Mouse (Mus musculus) CH12.LX (cell line): ENCODE measurements around the gene Ubiad1. TPM values are rescaled to one million over a fixed set of nuclear protein-coding genes. Genes with fewer than 3 reads are reported as not detected.

ENCODE experiments used
- DNase-seq: peaks from one replicate; pipeline ENCODE4 v3.0.0-alpha.2; 2013; ENCODE audit errors: extremely low read depth
- H3K27ac ChIP-seq: 2 replicates; pipeline ENCODE4 v1.5.1; 2012; ENCODE audit warnings: low read depth, mild to moderate bottlenecking, control low read depth, moderate library complexity; ENCODE audit not compliant: insufficient read depth
- H3K27me3 ChIP-seq: replicated peaks from 2 replicates; pipeline ENCODE3; 2012; ENCODE audit warnings: inconsistent platforms
- H3K36me3 ChIP-seq, 2 experiments: replicated peaks in 1 of 2; 2 replicates each; pipeline versions ENCODE3 to v1.6.1; 2012; ENCODE audit warnings: inconsistent platforms in 1 of 2, low read length in 1 of 2, mild to moderate bottlenecking in 1 of 2, mixed read lengths in 1 of 2, moderate library complexity in 1 of 2; ENCODE audit not compliant: control insufficient read depth in 1 of 2, insufficient read depth in 1 of 2
- H3K4me1 ChIP-seq, 2 experiments: 2 replicates each; pipeline ENCODE4 v1.6.1; 2012; ENCODE audit warnings: inconsistent platforms in 1 of 2, moderate library complexity in 1 of 2; ENCODE audit not compliant: insufficient read depth in 2 of 2, control insufficient read depth in 1 of 2
- H3K4me2 ChIP-seq: 2 replicates; pipeline ENCODE4 v1.6.1; 2012; ENCODE audit warnings: low read depth, mild to moderate bottlenecking, control low read depth; ENCODE audit not compliant: poor library complexity, insufficient read depth, severe bottlenecking
- H3K4me3 ChIP-seq, 3 experiments: fragments of 150-350 bp in 1 of 3; sonication (generic) in 1 of 3; replicated peaks in 1 of 3; 2 replicates each; pipeline versions ENCODE3 to v1.5.1; 2011 to 2012; ENCODE audit warnings: low read depth in 2 of 3, low read length in 2 of 3, mild to moderate bottlenecking in 2 of 3, moderate library complexity in 2 of 3, control low read depth in 1 of 3, improper control_type of control experiment in 1 of 3, inconsistent platforms in 1 of 3, mixed read lengths in 1 of 3; ENCODE audit not compliant: poor library complexity in 1 of 3
- H3K79me2 ChIP-seq: replicated peaks from 2 replicates; pipeline ENCODE4 v1.6.1; 2012; ENCODE audit warnings: mild to moderate bottlenecking, moderate library complexity; ENCODE audit not compliant: control insufficient read depth, poor library complexity, insufficient read depth, severe bottlenecking; ENCODE audit errors: extremely low read depth
- H3K9ac ChIP-seq: 2 replicates; pipeline ENCODE4 v1.6.1; 2012; ENCODE audit warnings: low read depth, mild to moderate bottlenecking, control low read depth, moderate library complexity; ENCODE audit not compliant: insufficient read depth
- H3K9me3 ChIP-seq: replicated peaks from 2 replicates; pipeline ENCODE3; 2012; ENCODE audit warnings: low read length, inconsistent platforms, mixed read lengths
- BHLHE40 ChIP-seq: IDR thresholded peaks from 2 replicates; pipeline ENCODE4 v1.6.1; 2011; ENCODE audit warnings: mild to moderate bottlenecking, low read depth, low read length, improper control_type of control experiment
- CHD1 ChIP-seq: IDR thresholded peaks from 2 replicates; pipeline ENCODE4 v1.6.1; 2012; ENCODE audit warnings: low read depth, low read length, improper control_type of control experiment, inconsistent platforms
- CHD2 ChIP-seq: IDR thresholded peaks from 2 replicates; pipeline ENCODE4 v1.6.1; 2011; ENCODE audit warnings: low read length, improper control_type of control experiment
- CTCF ChIP-seq, 2 experiments: IDR thresholded peaks in 1 of 2; conservative IDR thresholded peaks in 1 of 2; 2 replicates each; pipeline ENCODE4 v1.5.1; 2011 to 2012; ENCODE audit warnings: low read depth in 2 of 2, low read length in 2 of 2, improper control_type of control experiment in 1 of 2, inconsistent platforms in 1 of 2, mild to moderate bottlenecking in 1 of 2, moderate library complexity in 1 of 2
- E2F4 ChIP-seq: IDR thresholded peaks from 2 replicates; pipeline ENCODE4 v1.6.1; 2011; ENCODE audit warnings: low read depth, low read length, improper control_type of control experiment; ENCODE audit not compliant: insufficient replicate concordance
- EP300 ChIP-seq: IDR thresholded peaks from 2 replicates; pipeline ENCODE4 v1.6.1; 2011; ENCODE audit warnings: low read length, improper control_type of control experiment
- GABPA ChIP-seq: IDR thresholded peaks from 2 replicates; pipeline ENCODE4 v1.6.1; 2012; ENCODE audit warnings: low read depth, low read length, improper control_type of control experiment, inconsistent platforms; ENCODE audit not compliant: insufficient replicate concordance
- HCFC1 ChIP-seq: IDR thresholded peaks from 2 replicates; pipeline ENCODE4 v1.6.1; 2012; ENCODE audit warnings: low read depth, mild to moderate bottlenecking, inconsistent platforms, low read length, improper control_type of control experiment
- IRF4 ChIP-seq: IDR thresholded peaks from 2 replicates; pipeline ENCODE4 v1.6.1; 2014; ENCODE audit warnings: low read depth, mild to moderate bottlenecking, inconsistent platforms, low read length, improper control_type of control experiment
- JUN ChIP-seq: IDR thresholded peaks from 2 replicates; pipeline ENCODE4 v1.6.1; 2011; ENCODE audit warnings: low read depth, mild to moderate bottlenecking, low read length, improper control_type of control experiment, moderate library complexity; ENCODE audit not compliant: insufficient read depth
- KAT2A ChIP-seq: IDR thresholded peaks from 2 replicates; pipeline ENCODE4 v1.6.1; 2012; ENCODE audit warnings: low read length, improper control_type of control experiment, inconsistent platforms; ENCODE audit not compliant: insufficient replicate concordance
- MAX ChIP-seq: IDR thresholded peaks from 2 replicates; pipeline ENCODE4 v1.6.1; 2011; ENCODE audit warnings: low read length, improper control_type of control experiment
- MAZ ChIP-seq: IDR thresholded peaks from 2 replicates; pipeline ENCODE4 v1.6.1; 2012; ENCODE audit warnings: low read depth, mild to moderate bottlenecking, inconsistent platforms, low read length, improper control_type of control experiment, moderate library complexity
- MEF2A ChIP-seq: IDR thresholded peaks from 2 replicates; pipeline ENCODE4 v1.6.1; 2014; ENCODE audit warnings: low read depth, mild to moderate bottlenecking, inconsistent platforms, low read length, improper control_type of control experiment, borderline replicate concordance
- MXI1 ChIP-seq: IDR thresholded peaks from 2 replicates; pipeline ENCODE4 v1.6.1; 2011; ENCODE audit warnings: mild to moderate bottlenecking, low read depth, low read length, improper control_type of control experiment
- NRF1 ChIP-seq: IDR thresholded peaks from 2 replicates; pipeline ENCODE4 v1.6.1; 2014; ENCODE audit warnings: low read depth, mild to moderate bottlenecking, inconsistent platforms, low read length, improper control_type of control experiment, moderate library complexity
- PAX5 ChIP-seq: IDR thresholded peaks from 2 replicates; pipeline ENCODE4 v1.6.1; 2012; ENCODE audit warnings: low read length, inconsistent platforms, mixed read lengths
- POLR2A ChIP-seq: IDR thresholded peaks from 2 replicates; pipeline ENCODE4 v1.6.1; 2011; ENCODE audit warnings: low read depth, mild to moderate bottlenecking, improper control_type of control experiment, low read length
- RAD21 ChIP-seq: IDR thresholded peaks from 2 replicates; pipeline ENCODE4 v1.6.1; 2011; ENCODE audit warnings: low read depth, mild to moderate bottlenecking, low read length, improper control_type of control experiment, moderate library complexity
- RCOR1 ChIP-seq: conservative IDR thresholded peaks from 2 replicates; pipeline ENCODE4 v1.6.1; 2012; ENCODE audit warnings: low read depth, mild to moderate bottlenecking, inconsistent platforms, low read length, improper control_type of control experiment
- USF1 ChIP-seq: IDR thresholded peaks from 2 replicates; pipeline ENCODE4 v1.6.1; 2014; ENCODE audit warnings: low read depth, mild to moderate bottlenecking, inconsistent platforms, low read length, improper control_type of control experiment
- USF2 ChIP-seq: conservative IDR thresholded peaks from 2 replicates; pipeline ENCODE4 v1.6.1; 2011; ENCODE audit warnings: low read depth, low read length, improper control_type of control experiment
- ZC3H11A ChIP-seq: IDR thresholded peaks from 2 replicates; pipeline ENCODE4 v1.6.1; 2012; ENCODE audit warnings: low read depth, mild to moderate bottlenecking, inconsistent platforms, low read length, improper control_type of control experiment
- ZMIZ1 ChIP-seq: IDR thresholded peaks from 2 replicates; pipeline ENCODE4 v1.6.1; 2012; ENCODE audit warnings: low read depth, mild to moderate bottlenecking, inconsistent platforms, low read length, improper control_type of control experiment
- dilution Hi-C: fragments of 300-500 bp; cut with MboI; formaldehyde crosslinking; loops from 2 replicates; pipeline ENCODE4 v1.14.3; 2020; ENCODE audit warnings: low sequenced_read_pairs; ENCODE audit not compliant: extremely low pct_unique_long_range_greater_than_20kb, extremely low pct_ligation_motif_present
- in situ Hi-C: fragments of 300-500 bp; cut with MboI; formaldehyde crosslinking; loops from 3 replicates; pipeline ENCODE4 v1.14.3; 2019; ENCODE audit warnings: low sequenced_read_pairs, low pct_ligation_motif_present, low pct_unique_long_range_greater_than_20kb, mixed read lengths
- polyA plus RNA-seq: library from polyadenylated mRNA; unstranded; fragments of >175 nt; gene quantifications from 2 replicates; pipeline ENCODE4 v1.2.1, GENCODE M21; 2012; ENCODE audit warnings: low read depth; ENCODE audit not compliant: insufficient read length
- total RNA-seq, 2 experiments: library from RNA; depleted of rRNA; stranded (reverse); fragments of 300-350 nt in 1 of 2; fragments of >200 nt in 1 of 2; gene quantifications; 2 replicates each; pipeline ENCODE4 v1.2.3; 2012 to 2014

Ubiad1 gene
- total and polyA plus RNA-seq, 3 experiments: 20.5 to 21.9 (median 20.9) TPM

- H3K4me3 ChIP-seq: no peak overlapping the region
- no peaks in the 10 kb centered on the region for H3K9me3 ChIP-seq
- dilution Hi-C loops (no loop called here), in situ Hi-C loops (loop anchor here (5.0 kb wide), 1 partner anchor 260 kb away; no protein-coding TSS in a partner anchor)
- 0 out of 2 replicates have a peak, but pooled peaks cover 3% of the 10 kb centered on the region for H3K79me2 ChIP-seq
- TF ChIP-seq CHD2 (no peak), GABPA (no peak), MEF2A (no peak), ZC3H11A (no peak), KAT2A (no peak), MAZ (no peak), POLR2A (no peak), NRF1 (no peak), USF1 (no peak), E2F4 (no peak), CHD1 (no peak), RCOR1 (no peak), JUN (no peak), MAX (no peak)
- DNase-seq: no peak
- no peaks in the 10 kb centered on the region for H3K27me3 ChIP-seq
- H3K27ac ChIP-seq: no peak overlapping the region
- no peaks in the 10 kb centered on the region for H3K4me1 ChIP-seq
- no peak overlapping the region for H3K4me2 ChIP-seq
- H3K9ac ChIP-seq: no peak overlapping the region
- peaks cover 39 to 77% of the 10 kb centered on the region in 2 experiments for H3K36me3 ChIP-seq
Observed at GRCm38 (mm10) chr4:148432488-148432887, 12.1 kb downstream of the Ubiad1 start.

GRCm38 (mm10) chr4:148430880-148431519 lies 13.6 kb downstream of the Ubiad1 start:
- Histone ChIP-seq H3K27ac (no peak overlapping the region), H3K36me3 (peaks cover 33 to 63% of the 10 kb centered on the region in 2 experiments), H3K4me2 (no peak overlapping the region), H3K27me3 (no peaks in the 10 kb centered on the region), H3K9ac (no peak overlapping the region), H3K79me2 (no peaks in the 10 kb centered on the region), H3K9me3 (no peaks in the 10 kb centered on the region), H3K4me3 (no peak overlapping the region), H3K4me1 (no peaks in the 10 kb centered on the region)
- in situ Hi-C loops: loop anchor here (5.0 kb wide), 1 partner anchor 259 kb away; no protein-coding TSS in a partner anchor
- no peak for TF ChIP-seq PAX5
- TF ChIP-seq RAD21: no peak
- no peak for TF ChIP-seq BHLHE40
- no peak for TF ChIP-seq USF1
- no peak for TF ChIP-seq MAZ
- TF ChIP-seq MXI1: no peak
- TF ChIP-seq HCFC1: no peak
- no peak for TF ChIP-seq ZMIZ1
- no peak for TF ChIP-seq CTCF (conservative IDR thresholded peaks at IDR 0.05 in 1 of 2, IDR thresholded peaks at IDR 0.05 in 1 of 2; ENCODE audit: low read depth in 2 of 2, low read length in 2 of 2)
- no peak for TF ChIP-seq JUN
- no peak for TF ChIP-seq EP300
- no peak for TF ChIP-seq USF2
- TF ChIP-seq IRF4: no peak
- no peak for TF ChIP-seq RCOR1
- DNase-seq: no peak
- dilution Hi-C loops: no loop called here
